Mouse (Mus musculus): ENCODE data around the gene Taok3.

DNA sequence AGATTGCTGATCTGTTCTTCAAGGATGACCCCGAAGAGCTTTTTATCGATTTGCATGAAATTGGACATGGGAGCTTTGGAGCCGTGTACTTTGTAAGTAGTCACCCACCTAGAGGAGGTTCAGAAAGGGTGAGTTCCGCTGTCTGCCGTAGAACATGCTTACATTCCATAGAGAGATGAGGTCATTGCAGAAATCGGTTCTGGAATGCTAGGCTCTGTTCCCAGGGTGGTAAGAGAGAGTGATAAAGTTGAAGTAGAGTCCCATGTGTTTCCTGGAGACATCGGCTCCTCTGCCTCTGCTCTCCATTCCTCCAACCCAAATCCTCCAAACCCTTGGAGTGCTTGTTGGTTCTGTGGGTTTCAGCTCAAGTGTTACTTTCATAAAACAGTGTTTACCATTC is 73.8 kb downstream of the Taok3 start:
- no peak for TF ChIP-seq CTCF (IDR thresholded peaks at IDR 0.05)
- TF ChIP-seq EP300 (IDR thresholded peaks at IDR 0.05; ENCODE audit: insufficient read depth, low read depth, low read length), result no peak
- no peak for TF ChIP-seq POLR2A (IDR thresholded peaks at IDR 0.05; ENCODE audit: insufficient read depth, low read depth, low read length)
